Mouse (Mus musculus) limb, embryonic 11.5 days (tissue): ENCODE data around the gene Sned1. TPM values are rescaled to one million over a fixed set of nuclear protein-coding genes. Genes with fewer than 3 reads are reported as not detected.
"Not testable (repeated sequence)": the region's sequence is repeated elsewhere in the genome, so short reads cannot be mapped to it uniquely, and the experiment has no call there.

Experiments used
- ATAC-seq: fragments of 200-750 bp; cut with Nextera tagmentation; 2 replicates; pipeline ENCODE4 v1.8.0; 2017; ENCODE audit warnings: low read depth; ENCODE audit not compliant: insufficient number of reproducible peaks, low FRiP score, low TSS enrichment
- DNase-seq: peaks from one replicate; pipeline ENCODE4 v3.0.0-alpha.2; 2015; ENCODE audit warnings: low spot score
- H3K27ac ChIP-seq: fragments of 300-500 bp; sonication (generic); replicated peaks from 2 replicates; pipeline ENCODE4 v1.5.1; 2014; ENCODE audit warnings: low read depth, mild to moderate bottlenecking, low read length
- H3K27me3 ChIP-seq: fragments of 300-500 bp; sonication (generic); 2 replicates; pipeline ENCODE4 v1.6.1; 2014; ENCODE audit warnings: mild to moderate bottlenecking, low read length, mixed read lengths; ENCODE audit not compliant: control insufficient read depth, insufficient read depth
- H3K36me3 ChIP-seq: fragments of 300-500 bp; sonication (generic); 2 replicates; pipeline ENCODE4 v1.6.1; 2014; ENCODE audit warnings: mild to moderate bottlenecking, low read length, moderate library complexity, mixed read lengths; ENCODE audit not compliant: control insufficient read depth, insufficient read depth
- H3K4me1 ChIP-seq: fragments of 300-500 bp; sonication (generic); 2 replicates; pipeline ENCODE4 v1.6.1; 2014; ENCODE audit warnings: low read length, mixed read lengths; ENCODE audit not compliant: control insufficient read depth, insufficient read depth
- H3K4me2 ChIP-seq: fragments of 300-500 bp; sonication (generic); 2 replicates; pipeline ENCODE4 v1.6.1; 2014; ENCODE audit warnings: low read depth, mild to moderate bottlenecking, moderate library complexity; ENCODE audit not compliant: severe bottlenecking
- H3K4me3 ChIP-seq: fragments of 300-500 bp; sonication (generic); 2 replicates; pipeline ENCODE4 v1.5.1; 2014; ENCODE audit warnings: low read depth, low read length
- H3K9ac ChIP-seq: fragments of 300-500 bp; sonication (generic); 2 replicates; pipeline ENCODE4 v1.6.1; 2014; ENCODE audit warnings: mild to moderate bottlenecking, low read length
- H3K9me3 ChIP-seq: fragments of 300-500 bp; sonication (generic); 2 replicates; pipeline ENCODE4 v1.6.1; 2016; ENCODE audit warnings: low read length; ENCODE audit not compliant: control insufficient read depth
- WGBS: fragments of 180-500 bp; shearing (Covaris S2); extraction: QIAGEN DNeasy Blood & Tissue Kit; methylation state at CpG from one replicate; pipeline ENCODE4 v1.1.7; 2014; 5-methylcytosine and 5-hydroxymethylcytosine counted together
- polyA plus RNA-seq: library from polyadenylated mRNA; unstranded; fragments of >200 nt; fragmentation: Nextera tagmentation; extraction: Ambion mirVana; gene quantifications from 2 replicates; pipeline ENCODE4 v1.2.1, GENCODE M21; 2014

The Sned1 gene
- polyA plus RNA-seq = 15.0 and 17.5 TPM in 2 replicates

- DNase-seq (peak; percentile 94), ATAC-seq (peak; percentile 90)
- Histone ChIP-seq H3K9ac (peak within 1 kb of the TSS; percentile 79), H3K4me1 (peaks cover 38% of the 10 kb centered on the region), H3K27me3 (peaks cover 3% of the 10 kb centered on the region; the same call in 1 of the 2 replicates), H3K36me3 (no peaks in the 10 kb centered on the region), H3K4me2 (peak within 1 kb of the TSS; percentile 97), H3K27ac (peak within 1 kb of the TSS; percentile 59; the same call in 1 of the 2 replicates), H3K4me3 (peak within 1 kb of the TSS; percentile 69), H3K9me3 (no peaks in the 10 kb centered on the region)
- WGBS = under 1% methylated on average over 92 of the region's 100 CpGs
These were observed at the start of gene Sned1 for GRCm38 (mm10) chr1:93235576-93236544. Sned1 (plus strand) TSS chr1:93235841.

GRCm38 (mm10) chr1:93190726-93191305, 44.8 kb upstream of the Sned1 start:
- no peak for DNase-seq
- no peak for ATAC-seq
- Histone ChIP-seq H3K9me3 (0 out of 2 replicates have a peak, but pooled peaks cover 3% of the 10 kb centered on the region), H3K27me3 (no peaks in the 10 kb centered on the region), H3K4me3 (no peak overlapping the region), H3K36me3 (no peaks in the 10 kb centered on the region), H3K4me2 (peak overlapping the region; percentile 33; the same call in 1 of the 2 replicates), H3K27ac (no peak overlapping the region), H3K4me1 (no peaks in the 10 kb centered on the region), H3K9ac (no peak overlapping the region)
- 5% methylated on average over 13 of the region's 17 CpGs for WGBS

GRCm38 (mm10) chr1:93194961-93195360, 40.7 kb upstream of the Sned1 start:
- H3K27ac ChIP-seq = no peak overlapping the region

GRCm38 (mm10) chr1:93197454-93197853, 38.2 kb upstream of the Sned1 start:
- ATAC-seq, H3K36me3 ChIP-seq, H3K4me2 ChIP-seq, H3K9ac ChIP-seq, DNase-seq, H3K27ac ChIP-seq, H3K4me1 ChIP-seq, H3K9me3 ChIP-seq, H3K27me3 ChIP-seq, H3K4me3 ChIP-seq: not testable (repeated sequence)
- whole genome bisulfite sequencing = 90% methylated on average over 2 of the region's 2 CpGs

More at GRCm38 (mm10) chr1:93194961-93195360, 40.7 kb upstream of the Sned1 start:
- Histone ChIP-seq H3K36me3 (no peaks in the 10 kb centered on the region), H3K9me3 (0 out of 2 replicates have a peak, but pooled peaks cover 6% of the 10 kb centered on the region), H3K4me1 (no peaks in the 10 kb centered on the region), H3K9ac (no peak overlapping the region), H3K4me3 (no peak overlapping the region), H3K4me2 (no peak overlapping the region), H3K27me3 (no peaks in the 10 kb centered on the region)
- WGBS = 89% methylated on average over 3 of the region's 3 CpGs
- DNase-seq (no peak), ATAC-seq (no peak)

- 84% methylated on average over 3 of the region's 3 CpGs for WGBS
- Histone ChIP-seq H3K4me1 (no peaks in the 10 kb centered on the region), H3K4me2 (no peak overlapping the region), H3K4me3 (no peak overlapping the region), H3K27me3 (no peaks in the 10 kb centered on the region), H3K9me3 (0 out of 2 replicates have a peak, but pooled peaks cover 6% of the 10 kb centered on the region), H3K9ac (no peak overlapping the region), H3K27ac (no peak overlapping the region), H3K36me3 (no peaks in the 10 kb centered on the region)
- ATAC-seq = no peak
- DNase-seq = no peak
These were observed 37.7 kb upstream of the Sned1 start for GRCm38 (mm10) chr1:93197916-93198315.

- H3K9me3 ChIP-seq = no peaks in the 10 kb centered on the region
These were observed 29.2 kb upstream of the Sned1 start for GRCm38 (mm10) chr1:93206277-93206970.

GRCm38 (mm10) chr1:93207536-93208064, 28.0 kb upstream of the Sned1 start:
- WGBS = 89% methylated on average over 4 of the region's 4 CpGs
- Histone ChIP-seq H3K9me3 (no peaks in the 10 kb centered on the region), H3K9ac (no peak overlapping the region), H3K4me2 (no peak overlapping the region), H3K4me3 (no peak overlapping the region), H3K4me1 (peaks cover 25% of the 10 kb centered on the region), H3K27me3 (no peaks in the 10 kb centered on the region), H3K27ac (no peak overlapping the region), H3K36me3 (no peaks in the 10 kb centered on the region)
- ATAC-seq (no peak), DNase-seq (no peak)

More at GRCm38 (mm10) chr1:93206277-93206970, 29.2 kb upstream of the Sned1 start:
- no peak overlapping the region for H3K4me3 ChIP-seq
- H3K36me3 ChIP-seq = no peaks in the 10 kb centered on the region
- H3K4me1 ChIP-seq = peaks cover 15% of the 10 kb centered on the region
- no peak overlapping the region; the same call in 1 of the 2 replicates for H3K9ac ChIP-seq
- ATAC-seq = no peak
- WGBS = 54% methylated on average over 12 of the region's 12 CpGs
- H3K4me2 ChIP-seq = no peak overlapping the region
- no peaks in the 10 kb centered on the region for H3K27me3 ChIP-seq
- DNase-seq = no peak
- no peak overlapping the region; the same call in 1 of the 2 replicates for H3K27ac ChIP-seq
